Mouse (Mus musculus): ENCODE measurements around the gene Rnf150. TPM values are rescaled to one million over a fixed set of nuclear protein-coding genes. Genes with fewer than 3 reads are reported as not detected.
A peak's percentile ranks its signal among the peaks of the same experiment; 100 is the strongest.

Rnf150 gene
- polyA plus RNA-seq, 1 experiment from 2014 or later = 1.4 TPM

DNA sequence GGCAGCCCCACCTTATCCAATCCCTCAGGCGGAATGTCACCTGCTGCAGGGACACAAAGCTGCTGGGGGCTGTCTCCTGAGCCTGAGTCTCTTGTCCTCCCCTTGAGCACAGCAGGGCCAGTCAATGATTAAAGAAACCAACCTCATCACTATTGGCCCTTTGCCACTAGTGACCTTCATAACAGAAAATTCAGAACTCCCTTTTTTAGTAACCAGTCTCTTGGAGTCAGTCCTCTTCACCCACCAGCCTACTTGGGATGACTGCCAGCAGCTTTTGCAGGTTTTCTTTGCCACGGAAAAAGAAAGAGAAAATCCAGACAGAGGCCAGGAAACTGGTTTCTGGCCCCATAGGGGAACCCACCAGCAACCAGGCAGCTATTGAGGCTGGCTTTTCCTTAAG lies 271.9 kb downstream of the Rnf150 start:
- H3K9ac ChIP-seq = no peak overlapping the region
- H3K4me2 ChIP-seq = no peak overlapping the region
- no peak for TF ChIP-seq CTCF (IDR thresholded peaks at IDR 0.05; ENCODE audit: low read depth)
- H3K27ac ChIP-seq (ENCODE audit: low read depth) = no peak overlapping the region
- WGBS = 28% methylated on average over 2 of the region's 2 CpGs
- no peaks in the 10 kb centered on the region for H3K27me3 ChIP-seq (ENCODE audit: insufficient read depth, low read length)
- H3K9me3 ChIP-seq (ENCODE audit: low read depth, low read length) = no peaks in the 10 kb centered on the region
- H3K4me3 ChIP-seq (ENCODE audit: low read depth, low read length) = no peak overlapping the region
- no peaks in the 10 kb centered on the region for H3K36me3 ChIP-seq (ENCODE audit: insufficient read depth)
- peaks cover 3% of the 10 kb centered on the region; the same call in 1 of the 2 replicates for H3K4me1 ChIP-seq (ENCODE audit: insufficient read depth)
- DNase-seq (peak; percentile 53), ATAC-seq (ENCODE audit: insufficient read depth) (no peak)

DNA sequence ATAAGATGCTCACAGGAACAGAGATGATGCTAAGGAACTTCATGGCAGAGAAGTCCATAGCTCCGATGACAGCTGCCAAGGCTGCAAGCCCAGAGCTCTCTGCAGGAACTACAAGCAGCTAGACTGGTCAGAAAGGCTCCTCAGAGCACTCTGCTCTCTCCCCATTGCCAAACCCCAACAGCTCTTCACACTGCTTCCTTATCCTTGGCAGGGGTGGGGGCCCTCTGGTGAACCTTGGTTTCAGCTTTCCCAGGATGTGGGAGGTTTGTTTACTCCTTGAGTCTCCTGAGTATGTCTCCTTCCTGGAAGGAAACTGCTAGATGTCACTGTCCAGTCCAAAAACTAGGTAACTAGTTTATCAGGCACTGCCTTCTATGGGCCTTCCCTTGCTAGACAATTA lies 276.9 kb downstream of the Rnf150 start:
- H3K4me3 ChIP-seq (ENCODE audit: low read depth, low read length) = no peak overlapping the region
- H3K4me2 ChIP-seq = no peak overlapping the region
- no peak overlapping the region for H3K27ac ChIP-seq (ENCODE audit: low read depth)
- 63% methylated on average over 1 of the region's 1 CpGs for WGBS
- no peaks in the 10 kb centered on the region for H3K27me3 ChIP-seq (ENCODE audit: insufficient read depth, low read length)
- ATAC-seq (ENCODE audit: insufficient read depth) (no peak), DNase-seq (no peak)
- no peak for TF ChIP-seq CTCF (IDR thresholded peaks at IDR 0.05; ENCODE audit: low read depth)
- H3K9me3 ChIP-seq (ENCODE audit: low read depth, low read length) = no peaks in the 10 kb centered on the region
- H3K9ac ChIP-seq = no peak overlapping the region
- no peaks in the 10 kb centered on the region for H3K36me3 ChIP-seq (ENCODE audit: insufficient read depth)
- H3K4me1 ChIP-seq (ENCODE audit: insufficient read depth) = peaks cover 3% of the 10 kb centered on the region; the same call in 1 of the 2 replicates

DNA sequence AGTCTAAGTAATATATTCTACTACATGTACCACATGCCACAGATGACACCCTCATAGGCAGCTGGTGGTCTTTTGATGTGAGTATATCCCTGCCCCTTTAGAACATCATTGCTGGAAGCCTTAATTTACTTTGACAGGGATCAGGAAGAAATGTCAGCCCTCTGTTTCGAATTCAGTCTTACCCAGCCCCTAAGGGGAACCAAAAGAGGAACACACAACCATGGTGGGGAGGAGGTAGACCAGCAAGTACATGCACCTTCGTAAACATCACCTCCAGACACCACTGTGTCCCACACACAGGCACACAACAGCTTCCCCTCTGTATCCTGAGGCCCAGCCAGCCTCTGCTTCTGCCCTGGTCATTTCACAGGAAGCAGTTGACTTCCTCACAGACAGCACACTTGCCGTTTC lies 277.6 kb downstream of the Rnf150 start:
- Histone ChIP-seq H3K27ac (ENCODE audit: low read depth) (no peak overlapping the region), H3K27me3 (ENCODE audit: insufficient read depth, low read length) (no peaks in the 10 kb centered on the region), H3K4me2 (no peak overlapping the region), H3K4me1 (ENCODE audit: insufficient read depth) (peaks cover 3% of the 10 kb centered on the region; the same call in 1 of the 2 replicates), H3K4me3 (ENCODE audit: low read depth, low read length) (no peak overlapping the region), H3K9ac (no peak overlapping the region), H3K9me3 (ENCODE audit: low read depth, low read length) (no peaks in the 10 kb centered on the region), H3K36me3 (ENCODE audit: insufficient read depth) (no peaks in the 10 kb centered on the region)
- ATAC-seq (ENCODE audit: insufficient read depth) = no peak
- 55% methylated on average over 3 of the region's 3 CpGs for WGBS
- TF ChIP-seq CTCF (IDR thresholded peaks at IDR 0.05; ENCODE audit: low read depth) = no peak
- DNase-seq = peak; percentile 21

Other genes starting within 250 kb of the Rnf150 start
- gene Zfp330, start 89.2 kb upstream of the Rnf150 start, polyA plus RNA-seq (2014; fragmentation: Nextera tagmentation; extraction: Ambion mirVana) = 63.5 and 65.9 TPM in 2 replicates